Mouse (Mus musculus) heart, postnatal 25 days (tissue): Measurements from ENCODE around the gene Map3k20. TPM values are rescaled to one million over a fixed set of nuclear protein-coding genes. Genes with fewer than 3 reads are reported as not detected.

Source experiments
- DNase-seq: peaks from one replicate; pipeline ENCODE4 v3.0.0; 2022; ENCODE audit warnings: low spot score
- intact Hi-C: fragments of 180-260 bp; cut with DNase I; formaldehyde crosslinking; loops from one replicate; pipeline ENCODE4 v1.15.1; 2025
- total RNA-seq, 2 experiments: library from RNA; stranded (reverse); gene quantifications; 2 replicates each; pipeline ENCODE4 v1.2.3; 2021

Map3k20 gene
- total RNA-seq, 2 experiments from 2014 or later: 271 to 291 TPM

GRCm38 (mm10) chr2:72278247-72278873 is 7.1 kb upstream of the Map3k20 start:
- intact Hi-C loops: no loop called here
- DNase-seq: no peak

- no peak for DNase-seq
- intact Hi-C loops: no loop called here
Observed at GRCm38 (mm10) chr2:72280524-72280923, 4.9 kb upstream of the Map3k20 start.

GRCm38 (mm10) chr2:72281971-72282370 is 3.5 kb upstream of the Map3k20 start:
- intact Hi-C loops: no loop called here
- DNase-seq: no peak

GRCm38 (mm10) chr2:72282733-72283132 is 2.7 kb upstream of the Map3k20 start:
- intact Hi-C loops: no loop called here
- DNase-seq: no peak

DNA sequence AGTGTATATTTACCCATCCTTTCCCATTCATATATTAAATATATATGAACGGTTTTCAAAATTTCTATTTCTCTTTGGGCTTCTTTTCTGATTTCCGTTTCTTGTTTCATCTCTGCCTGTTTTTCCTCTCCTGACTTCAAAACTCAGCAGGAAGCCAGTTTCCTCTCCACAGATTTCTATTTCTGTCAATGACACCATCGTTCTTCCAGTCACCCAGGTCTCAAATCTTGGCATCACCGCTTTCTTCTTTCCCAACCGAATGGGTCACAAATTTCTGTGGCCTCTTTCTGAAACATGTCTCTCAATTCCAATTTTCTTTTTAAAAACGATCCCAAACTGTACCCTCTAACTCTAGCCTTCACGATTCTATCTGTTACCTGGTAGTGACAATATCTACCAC is 748 bp upstream of the Map3k20 start:
- intact Hi-C loops: loop anchor here (5.0 kb wide), 1 partner anchor 42 kb away; no protein-coding TSS in a partner anchor
- DNase-seq: no peak

- DNase-seq: no peak
- intact Hi-C loops: loop anchor here (5.0 kb wide), 1 partner anchor 44 kb away; no protein-coding TSS in a partner anchor
Observed at GRCm38 (mm10) chr2:72285888-72286661, 638 bp downstream of the Map3k20 start.

GRCm38 (mm10) chr2:72287142-72287541 is 1.7 kb downstream of the Map3k20 start:
- intact Hi-C loops: loop anchor here (5.0 kb wide), 1 partner anchor 45 kb away; no protein-coding TSS in a partner anchor
- DNase-seq: no peak

- intact Hi-C loops: loop anchor here (5.0 kb wide), 1 partner anchor 47 kb away; no protein-coding TSS in a partner anchor
Observed at GRCm38 (mm10) chr2:72288932-72289534, 3.6 kb downstream of the Map3k20 start.

GRCm38 (mm10) chr2:72291103-72291502 is 5.7 kb downstream of the Map3k20 start:
- intact Hi-C loops: loop anchor here (10.0 kb wide), 1 partner anchor 184 kb away; the partner anchor contains the start of gene Cdca7
- DNase-seq: no peak

More at GRCm38 (mm10) chr2:72288932-72289534, 3.6 kb downstream of the Map3k20 start:
- no peak for DNase-seq

GRCm38 (mm10) chr2:72292573-72292972 is 7.1 kb downstream of the Map3k20 start:
- DNase-seq: no peak

DNA sequence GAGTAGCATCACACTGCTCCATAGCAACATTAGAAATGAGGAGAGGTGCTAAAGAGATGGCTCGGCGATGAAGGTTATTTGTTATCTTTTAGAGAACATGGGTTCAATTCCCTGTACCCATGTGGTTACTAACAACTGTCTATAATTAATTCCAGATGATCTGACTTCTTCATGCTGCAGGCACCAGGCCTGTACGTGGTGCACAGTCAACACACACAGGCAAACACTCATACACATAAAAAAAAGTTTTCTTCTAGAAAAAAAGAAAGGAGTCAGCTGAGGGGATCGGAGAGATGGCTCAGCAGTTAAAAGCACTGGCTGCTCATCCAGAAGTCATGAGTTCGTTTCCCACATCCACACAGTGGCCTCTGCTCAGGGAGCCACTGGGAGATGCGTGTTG is 9.6 kb downstream of the Map3k20 start:
- DNase-seq: no peak
- intact Hi-C loops: loop anchor here (10.0 kb wide), 1 partner anchor 180 kb away; the partner anchor contains the start of gene Cdca7

More at GRCm38 (mm10) chr2:72292573-72292972, 7.1 kb downstream of the Map3k20 start:
- intact Hi-C loops: loop anchor here (10.0 kb wide), 1 partner anchor 182 kb away; the partner anchor contains the start of gene Cdca7

- no peak for DNase-seq
- intact Hi-C loops: loop anchor here (10.0 kb wide), 1 partner anchor 178 kb away; the partner anchor contains the start of gene Cdca7
Observed at GRCm38 (mm10) chr2:72296984-72297715, 11.7 kb downstream of the Map3k20 start.

- DNase-seq: no peak
- intact Hi-C loops: loop anchor here (1.0 to 10.0 kb wide), 2 partner anchors 93 to 177 kb away; partner anchors contain the start of gene Cdca7
Observed at GRCm38 (mm10) chr2:72297716-72298082, 12.3 kb downstream of the Map3k20 start.

DNA sequence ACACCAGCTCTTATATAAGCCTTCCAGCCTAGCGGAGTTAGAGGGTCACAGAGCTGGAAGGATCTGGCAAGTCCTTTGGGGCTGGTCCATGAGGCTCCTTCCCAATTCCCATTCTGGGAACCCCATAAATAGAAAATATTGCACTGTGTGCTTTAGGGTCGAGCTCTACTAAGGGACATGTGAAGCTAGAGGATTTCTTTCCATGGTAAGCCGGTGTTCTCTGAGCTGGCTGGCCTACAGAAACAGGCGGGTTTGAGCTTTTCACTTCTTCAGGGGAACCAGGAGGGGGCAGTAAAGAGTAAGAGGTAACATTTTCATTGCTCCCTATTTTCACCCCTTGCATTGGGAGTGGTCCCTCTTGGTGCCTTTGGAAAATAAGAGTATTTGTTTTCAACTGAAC is 13.0 kb downstream of the Map3k20 start:
- intact Hi-C loops: loop anchor here (1.0 to 10.0 kb wide), 2 partner anchors 92 to 176 kb away; partner anchors contain the start of gene Cdca7
- no peak for DNase-seq

GRCm38 (mm10) chr2:72301194-72301916 is 15.9 kb downstream of the Map3k20 start:
- intact Hi-C loops: no loop called here
- DNase-seq: no peak

GRCm38 (mm10) chr2:72305738-72306137 is 20.3 kb downstream of the Map3k20 start:
- intact Hi-C loops: no loop called here
- no peak for DNase-seq

GRCm38 (mm10) chr2:72308351-72308750 is 22.9 kb downstream of the Map3k20 start:
- no peak for DNase-seq
- intact Hi-C loops: no loop called here

DNA sequence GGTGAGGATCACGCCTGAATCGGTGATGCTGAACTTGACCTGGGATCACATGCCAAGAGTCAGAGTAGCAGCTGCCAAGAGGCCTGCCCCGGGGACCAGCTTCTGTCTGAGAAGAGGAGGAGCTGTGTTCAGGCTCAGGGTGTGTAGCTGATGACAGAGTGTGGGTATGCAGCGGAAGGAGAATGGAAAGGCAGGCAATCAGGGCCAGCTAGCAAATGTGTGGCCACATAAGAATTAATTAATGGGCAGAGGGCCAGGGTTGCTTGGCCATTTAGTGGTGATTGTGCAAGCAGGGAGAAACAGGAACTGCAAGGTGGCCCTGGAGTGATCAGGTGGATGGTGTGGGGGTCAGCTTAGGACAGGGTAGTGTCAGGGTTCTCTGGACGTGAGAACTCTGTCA is 23.5 kb downstream of the Map3k20 start:
- intact Hi-C loops: no loop called here
- no peak for DNase-seq

- intact Hi-C loops: no loop called here
- DNase-seq: no peak
Observed at GRCm38 (mm10) chr2:72311486-72311885, 26.0 kb downstream of the Map3k20 start.
